8 mouse cellular contexts compared by ENCODE assay signal in genomic region chr13:118714284-118715065, GRCm38 (mm10). TPM values are rescaled to one million over a fixed set of nuclear protein-coding genes. Genes with fewer than 3 reads are reported as not detected.
DNase-seq lines count a peak whose midpoint lies in the region; ATAC-seq and TF ChIP-seq lines count a peak whose summit lies in the region.

No protein-coding gene starts in this region.

- no peaks in the 10 kb centered on the region; the same call in 1 of the 2 replicates for H3K9me3 ChIP-seq in lung, embryonic 14.5 days (ENCODE audit: low read depth, low read length)
- H3K9me3 ChIP-seq in neural tube, embryonic 14.5 days (ENCODE audit: control insufficient read depth, low read length), result no peaks in the 10 kb centered on the region

- no peaks in the 10 kb centered on the region for H3K4me1 ChIP-seq in lung, embryonic 14.5 days (ENCODE audit: insufficient read depth)
- peaks cover 6% of the 10 kb centered on the region; the same call in 1 of the 2 replicates for H3K4me1 ChIP-seq in neural tube, embryonic 14.5 days (ENCODE audit: control insufficient read depth, insufficient read depth, low read length)

- H3K36me3 ChIP-seq in lung, embryonic 14.5 days (ENCODE audit: insufficient read depth), result no peaks in the 10 kb centered on the region
- H3K36me3 ChIP-seq in neural tube, embryonic 14.5 days (ENCODE audit: control insufficient read depth, insufficient read depth, low read length), result no peaks in the 10 kb centered on the region

- no peak for TF ChIP-seq CTCF in lung, embryonic 14.5 days (IDR thresholded peaks at IDR 0.05; ENCODE audit: low read depth)

- under 1% methylated on average over 35 of the region's 36 CpGs for WGBS in lung, embryonic 14.5 days
- WGBS in neural tube, embryonic 14.5 days, result under 1% methylated on average over 33 of the region's 36 CpGs

- 0 out of 2 replicates have a peak, but pooled peaks cover 6% of the 10 kb centered on the region for H3K27me3 ChIP-seq in lung, embryonic 14.5 days (ENCODE audit: insufficient read depth, low read length)
- peaks cover 4% of the 10 kb centered on the region; the same call in 1 of the 2 replicates for H3K27me3 ChIP-seq in neural tube, embryonic 14.5 days (ENCODE audit: control insufficient read depth, insufficient read depth, low read length)

- peak overlapping the region; percentile 60 for H3K9ac ChIP-seq in lung, embryonic 14.5 days
- peak overlapping the region; percentile 30; the same call in 1 of the 2 replicates for H3K9ac ChIP-seq in neural tube, embryonic 14.5 days (replicated peaks; ENCODE audit: low read depth, low read length)

- ATAC-seq in lung, embryonic 14.5 days (ENCODE audit: insufficient read depth), result peak; percentile 72
- ATAC-seq in neural tube, embryonic 14.5 days (ENCODE audit: low read depth), result peak; percentile 79
- ATAC-seq in cerebellum, adult (ENCODE audit: insufficient number of reproducible peaks, low FRiP score, low TSS enrichment), result no peak

- peak overlapping the region; percentile 72 for H3K27ac ChIP-seq in lung, embryonic 14.5 days (ENCODE audit: low read depth)
- H3K27ac ChIP-seq in neural tube, embryonic 14.5 days (ENCODE audit: low read depth, low read length), result no peak overlapping the region

- peak overlapping the region; percentile 74 for H3K4me2 ChIP-seq in lung, embryonic 14.5 days
- H3K4me2 ChIP-seq in neural tube, embryonic 14.5 days (ENCODE audit: low read depth, low read length), result peak overlapping the region; percentile 92

- peak; percentile 80 for DNase-seq in lung, embryonic 14.5 days
- no peak for DNase-seq in lung, postnatal 25 days (ENCODE audit: low spot score)
- DNase-seq in embryo, embryonic 11 days, result peak; percentile 79
- peak; percentile 22 for DNase-seq in heart, postnatal 4 days
- DNase-seq in liver, result peak; percentile 16
- DNase-seq in spleen, postnatal 4 days (ENCODE audit: low spot score in 2 of 2), result no peak

- peak overlapping the region; percentile 43 for H3K4me3 ChIP-seq in lung, embryonic 14.5 days (ENCODE audit: low read depth, low read length)
- peak overlapping the region; percentile 45 for H3K4me3 ChIP-seq in neural tube, embryonic 14.5 days (ENCODE audit: low read depth, low read length)

RNA-seq across cellular contexts. Expression of gene Fgf10, which starts 44.9 kb away (rescaled TPM):
- polyA plus RNA-seq in lung, embryonic 14.5 days (2014; fragmentation: Nextera tagmentation; extraction: Ambion mirVana), result 16.8 and 19.6 TPM in 2 replicates
- total RNA-seq in heart, postnatal 4 days (2021), result under 1 TPM; 0.36 TPM
- 2.0 and 2.1 TPM in 2 replicates for polyA plus RNA-seq in neural tube, embryonic 14.5 days (2014; fragmentation: Nextera tagmentation; extraction: Ambion mirVana)

Comparison
In these comparisons a context has a peak if more than half of its experiments do, and no peak if none do; other contexts are left out.
1. DNase-seq: peak in lung, embryonic 14.5 days (single experiment), embryo, embryonic 11 days (single experiment), heart, postnatal 4 days (single experiment) and liver (single experiment); none in lung, postnatal 25 days (single experiment) and spleen, postnatal 4 days (0 of 2).